Mouse (Mus musculus): ENCODE results near the gene Lrsam1. TPM values are rescaled to one million over a fixed set of nuclear protein-coding genes. Genes with fewer than 3 reads are reported as not detected.
"Not testable (repeated sequence)": the region's sequence is repeated elsewhere in the genome, so short reads cannot be mapped to it uniquely, and the experiment has no call there.

The Lrsam1 gene
- 11.1 and 11.8 TPM in 2 replicates for polyA plus RNA-seq (2016; fragmentation: Nextera tagmentation; extraction: Ambion mirVana)

DNA sequence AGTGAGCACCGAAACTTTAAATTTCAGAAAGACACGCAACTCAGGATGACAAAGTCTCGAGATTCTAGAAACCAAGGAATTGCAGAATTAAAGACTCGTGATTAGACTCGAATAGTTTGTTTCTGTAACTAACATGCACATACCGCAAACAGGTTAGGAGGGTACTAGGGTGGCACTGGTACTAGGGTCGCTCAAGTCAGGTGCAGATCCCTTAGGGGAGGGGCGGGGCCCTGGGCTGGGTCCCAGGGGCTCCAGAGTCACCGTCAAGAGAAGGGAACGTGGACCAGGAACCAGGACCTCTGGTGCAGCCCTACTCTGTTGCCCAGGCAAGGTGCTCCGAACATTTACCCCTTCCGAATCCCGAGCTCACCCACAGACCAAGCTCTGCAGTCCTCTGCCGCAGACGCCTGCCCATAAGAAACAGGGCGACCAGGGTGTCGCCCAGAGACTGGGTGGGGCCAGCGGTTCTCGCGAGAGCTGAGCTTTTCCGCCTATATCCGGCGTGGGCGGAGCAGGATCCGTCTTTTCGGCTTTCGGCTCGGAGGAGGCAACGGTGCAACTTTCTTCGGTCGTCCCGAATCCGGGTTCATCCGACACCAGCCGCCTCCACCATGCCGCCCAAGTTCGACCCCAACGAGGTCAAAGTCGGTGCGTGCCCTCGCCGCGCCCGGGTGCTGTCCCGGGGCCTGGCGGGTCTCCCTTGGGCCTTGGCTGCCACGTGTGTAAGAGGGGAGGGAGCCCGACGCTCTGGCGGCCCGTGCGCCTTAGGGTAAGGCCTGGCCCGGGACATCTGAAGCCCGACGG is at the start of gene Lrsam1, which contains the start of gene Rpl12:
Lrsam1 (minus strand) TSS at position 423 of the 804 bp plus-strand sequence.
Rpl12 (plus strand) TSS at position 368 of the 804 bp plus-strand sequence.
- H3K9ac ChIP-seq, result peak within 1 kb of the TSS; percentile 99
- H3K27me3 ChIP-seq (replicated peaks), result no peaks in the 10 kb centered on the region
- peak within 1 kb of the TSS; percentile 95 for H3K4me3 ChIP-seq
- peak; percentile 93 for ATAC-seq (ENCODE audit: insufficient number of reproducible peaks, low FRiP score)
- peak within 1 kb of the TSS; percentile 84 for H3K27ac ChIP-seq (ENCODE audit: poor library complexity, severe bottlenecking)
- H3K9me3 ChIP-seq (replicated peaks), result no peaks in the 10 kb centered on the region
- peaks cover 42% of the 10 kb centered on the region for H3K36me3 ChIP-seq
- 3% methylated on average over 55 of the region's 55 CpGs for WGBS
- H3K4me1 ChIP-seq (replicated peaks), result peaks cover 28% of the 10 kb centered on the region
- H3K4me2 ChIP-seq, result peak within 1 kb of the TSS; percentile 83

DNA sequence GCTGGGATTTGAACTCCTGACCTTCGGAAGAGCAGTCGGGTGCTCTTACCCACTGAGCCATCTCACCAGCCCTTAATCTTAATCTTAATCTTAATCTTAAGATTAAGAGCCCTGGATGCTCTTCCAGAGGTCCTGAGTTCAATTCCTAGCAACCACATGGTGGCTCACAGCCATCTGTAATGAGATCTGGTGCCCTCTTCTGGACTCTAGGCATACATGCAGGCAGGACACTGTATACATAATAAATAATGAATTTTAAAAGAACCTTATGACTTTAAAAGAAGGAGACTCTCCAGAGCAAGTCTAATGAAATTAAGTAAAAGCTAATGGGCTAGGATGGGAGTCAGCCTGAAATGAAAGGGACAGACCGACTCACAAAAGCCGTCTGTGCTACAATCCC is 47.6 kb upstream of the Lrsam1 start:
- 83% methylated on average over 4 of the region's 4 CpGs for WGBS
- not testable (repeated sequence) for H3K9me3 ChIP-seq (replicated peaks); H3K4me2 ChIP-seq; H3K27me3 ChIP-seq (replicated peaks); ATAC-seq (ENCODE audit: insufficient number of reproducible peaks, low FRiP score); H3K4me3 ChIP-seq; H3K27ac ChIP-seq (ENCODE audit: poor library complexity, severe bottlenecking); H3K4me1 ChIP-seq (replicated peaks); H3K9ac ChIP-seq
- peaks cover 13% of the 10 kb centered on the region; the same call in 1 of the 2 replicates for H3K36me3 ChIP-seq

DNA sequence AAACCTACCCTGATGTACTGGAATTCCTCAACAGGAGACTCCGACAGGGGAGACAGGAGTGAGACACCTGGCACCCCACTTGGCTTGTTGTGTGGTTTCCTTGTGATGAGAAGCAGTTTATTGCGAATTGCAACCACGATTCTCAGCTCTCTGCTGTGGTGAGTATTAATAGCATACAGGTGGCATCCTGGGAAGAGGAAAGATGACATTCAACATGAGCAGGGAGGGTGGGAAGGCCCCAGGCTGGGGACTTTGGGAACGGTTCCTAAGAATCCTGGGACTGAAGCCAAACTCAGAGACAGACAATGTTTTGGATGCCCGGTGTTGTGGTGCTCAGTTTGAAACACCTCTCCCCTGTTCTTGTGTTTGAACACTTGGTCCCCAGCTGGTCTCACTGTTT is 43.6 kb upstream of the Lrsam1 start:
- Histone ChIP-seq H3K27me3 (replicated peaks) (no peaks in the 10 kb centered on the region), H3K4me1 (replicated peaks) (no peaks in the 10 kb centered on the region), H3K4me2 (no peak overlapping the region), H3K27ac (ENCODE audit: poor library complexity, severe bottlenecking) (no peak overlapping the region), H3K4me3 (no peak overlapping the region), H3K9ac (no peak overlapping the region), H3K36me3 (peaks cover 15% of the 10 kb centered on the region; the same call in 1 of the 2 replicates), H3K9me3 (replicated peaks) (no peaks in the 10 kb centered on the region)
- ATAC-seq (ENCODE audit: insufficient number of reproducible peaks, low FRiP score), result no peak
- 72% methylated on average over 5 of the region's 5 CpGs for WGBS

DNA sequence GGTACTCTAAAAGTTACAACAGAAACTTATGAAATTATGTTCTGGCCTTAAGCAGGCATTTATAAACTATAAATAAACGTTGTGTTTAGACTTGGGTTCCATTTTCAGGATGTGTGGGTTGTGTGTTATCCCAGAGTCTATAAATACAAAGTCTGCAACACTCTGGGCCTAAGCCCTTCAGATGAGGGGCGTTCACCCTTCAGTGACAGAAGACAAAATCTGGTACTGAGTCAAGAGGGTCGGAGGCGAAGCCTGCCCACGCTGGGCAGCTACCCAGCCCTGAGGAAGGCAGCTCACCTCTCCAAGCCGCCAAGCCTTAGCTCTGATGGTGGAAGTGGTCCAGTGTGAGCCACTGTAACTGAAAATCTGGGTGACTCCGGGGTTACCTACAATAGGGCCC is 40.7 kb upstream of the Lrsam1 start:
- Histone ChIP-seq H3K27me3 (replicated peaks) (no peaks in the 10 kb centered on the region), H3K4me1 (replicated peaks) (no peaks in the 10 kb centered on the region), H3K36me3 (peaks cover 15% of the 10 kb centered on the region; the same call in 1 of the 2 replicates), H3K27ac (ENCODE audit: poor library complexity, severe bottlenecking) (no peak overlapping the region), H3K4me2 (no peak overlapping the region), H3K4me3 (no peak overlapping the region), H3K9ac (no peak overlapping the region), H3K9me3 (replicated peaks) (no peaks in the 10 kb centered on the region)
- no peak for ATAC-seq (ENCODE audit: insufficient number of reproducible peaks, low FRiP score)
- 83% methylated on average over 7 of the region's 7 CpGs for WGBS

DNA sequence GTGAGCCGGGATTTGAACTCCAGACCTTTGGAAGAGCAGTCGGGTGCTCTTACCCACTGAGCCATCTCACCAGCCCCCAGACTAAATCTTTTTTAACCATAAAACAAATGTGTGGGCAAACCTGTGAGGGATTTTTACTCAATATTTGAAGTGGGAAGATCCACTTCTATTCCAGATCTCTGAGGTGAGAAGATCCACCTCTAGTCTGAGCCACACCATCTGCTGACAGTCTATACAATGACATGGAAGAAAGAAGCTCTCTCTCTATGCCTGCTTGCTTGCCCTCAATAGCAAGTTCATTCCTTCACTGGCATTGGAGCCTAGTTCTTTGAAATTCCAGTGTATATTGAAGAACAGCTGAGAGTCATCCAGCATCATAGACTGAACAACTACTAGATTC is 38.3 kb upstream of the Lrsam1 start:
- no peaks in the 10 kb centered on the region for H3K27me3 ChIP-seq (replicated peaks)
- H3K9me3 ChIP-seq (replicated peaks), result no peaks in the 10 kb centered on the region
- no peaks in the 10 kb centered on the region for H3K4me1 ChIP-seq (replicated peaks)
- no peak overlapping the region for H3K9ac ChIP-seq
- H3K27ac ChIP-seq (ENCODE audit: poor library complexity, severe bottlenecking), result no peak overlapping the region
- 87% methylated on average over 2 of the region's 2 CpGs for WGBS
- H3K4me3 ChIP-seq, result no peak overlapping the region
- no peak for ATAC-seq (ENCODE audit: insufficient number of reproducible peaks, low FRiP score)
- H3K4me2 ChIP-seq, result no peak overlapping the region
- H3K36me3 ChIP-seq, result 0 out of 2 replicates have a peak, but pooled peaks cover 8% of the 10 kb centered on the region

DNA sequence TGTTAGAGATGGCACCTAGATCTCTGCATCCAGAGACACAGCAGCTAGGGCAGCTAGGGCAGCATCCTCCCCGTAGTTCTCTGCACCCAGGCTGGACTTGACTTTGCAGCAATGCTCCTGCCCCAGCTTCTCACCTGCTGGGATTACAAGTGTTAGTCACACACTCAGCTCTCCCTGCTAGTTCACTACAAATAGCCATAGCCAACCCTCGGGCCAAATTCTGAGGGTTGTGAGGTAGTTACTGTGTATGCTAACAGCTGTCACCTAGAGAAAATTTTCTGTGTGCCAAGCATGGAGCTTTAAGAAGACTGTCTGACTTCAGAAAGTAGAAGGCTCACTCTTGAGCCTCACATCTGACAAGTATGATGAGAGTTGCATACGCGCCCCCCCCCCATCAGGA is 36.4 kb upstream of the Lrsam1 start:
- Histone ChIP-seq H3K4me1 (replicated peaks) (no peaks in the 10 kb centered on the region), H3K9me3 (replicated peaks) (no peaks in the 10 kb centered on the region), H3K4me3 (no peak overlapping the region), H3K4me2 (no peak overlapping the region), H3K9ac (no peak overlapping the region), H3K27ac (ENCODE audit: poor library complexity, severe bottlenecking) (no peak overlapping the region), H3K27me3 (replicated peaks) (no peaks in the 10 kb centered on the region), H3K36me3 (0 out of 2 replicates have a peak, but pooled peaks cover 4% of the 10 kb centered on the region)
- WGBS, result 68% methylated on average over 4 of the region's 4 CpGs
- no peak for ATAC-seq (ENCODE audit: insufficient number of reproducible peaks, low FRiP score)

DNA sequence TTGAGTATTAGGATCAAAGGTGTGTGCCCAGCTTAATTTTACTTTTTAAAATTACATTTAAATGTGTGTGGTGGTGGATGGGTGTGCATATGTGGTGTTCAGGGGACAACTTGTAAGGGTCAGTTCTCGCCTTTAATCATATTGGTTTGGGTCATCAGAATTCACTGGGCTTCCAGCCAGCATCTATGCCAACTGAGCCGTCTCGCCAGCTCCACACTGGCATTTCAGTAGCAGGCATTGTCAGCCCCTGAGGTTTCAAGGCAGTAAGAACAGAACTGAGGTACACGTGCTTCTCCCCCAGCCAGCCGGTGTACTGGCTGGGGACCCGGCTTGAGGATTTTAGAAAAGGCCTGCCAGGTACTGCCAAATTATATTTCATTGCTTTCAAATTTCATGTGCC is 35.7 kb upstream of the Lrsam1 start:
- Histone ChIP-seq H3K27ac (ENCODE audit: poor library complexity, severe bottlenecking) (no peak overlapping the region), H3K9ac (no peak overlapping the region), H3K27me3 (replicated peaks) (no peaks in the 10 kb centered on the region), H3K4me1 (replicated peaks) (no peaks in the 10 kb centered on the region), H3K36me3 (no peaks in the 10 kb centered on the region), H3K4me2 (no peak overlapping the region), H3K4me3 (no peak overlapping the region), H3K9me3 (replicated peaks) (no peaks in the 10 kb centered on the region)
- 67% methylated on average over 6 of the region's 6 CpGs for WGBS
- ATAC-seq (ENCODE audit: insufficient number of reproducible peaks, low FRiP score), result no peak

DNA sequence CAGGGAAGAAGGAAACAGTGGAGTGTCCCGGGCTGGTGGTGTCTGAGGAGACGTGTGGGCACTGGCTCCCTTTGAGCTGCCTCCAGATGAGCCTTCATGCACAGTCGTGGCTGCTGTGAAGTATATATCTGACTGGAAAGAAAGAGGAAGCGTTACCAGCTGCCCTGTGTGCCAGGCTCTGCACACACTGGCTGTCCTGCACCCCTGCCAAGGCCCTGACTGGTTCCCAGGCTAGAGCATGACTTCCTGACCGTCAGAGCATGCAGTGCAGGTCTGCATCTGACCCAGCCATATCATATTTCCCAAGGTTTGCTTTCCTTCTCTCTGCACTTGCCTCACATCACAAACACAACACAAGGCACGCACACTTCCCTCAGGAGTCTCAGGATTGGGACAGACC is 30.7 kb upstream of the Lrsam1 start:
- Histone ChIP-seq H3K9ac (no peak overlapping the region), H3K4me3 (no peak overlapping the region), H3K4me2 (no peak overlapping the region), H3K27ac (ENCODE audit: poor library complexity, severe bottlenecking) (no peak overlapping the region), H3K4me1 (replicated peaks) (no peaks in the 10 kb centered on the region), H3K9me3 (replicated peaks) (no peaks in the 10 kb centered on the region), H3K36me3 (no peaks in the 10 kb centered on the region), H3K27me3 (replicated peaks) (no peaks in the 10 kb centered on the region)
- ATAC-seq (ENCODE audit: insufficient number of reproducible peaks, low FRiP score), result no peak
- WGBS, result 66% methylated on average over 6 of the region's 6 CpGs

DNA sequence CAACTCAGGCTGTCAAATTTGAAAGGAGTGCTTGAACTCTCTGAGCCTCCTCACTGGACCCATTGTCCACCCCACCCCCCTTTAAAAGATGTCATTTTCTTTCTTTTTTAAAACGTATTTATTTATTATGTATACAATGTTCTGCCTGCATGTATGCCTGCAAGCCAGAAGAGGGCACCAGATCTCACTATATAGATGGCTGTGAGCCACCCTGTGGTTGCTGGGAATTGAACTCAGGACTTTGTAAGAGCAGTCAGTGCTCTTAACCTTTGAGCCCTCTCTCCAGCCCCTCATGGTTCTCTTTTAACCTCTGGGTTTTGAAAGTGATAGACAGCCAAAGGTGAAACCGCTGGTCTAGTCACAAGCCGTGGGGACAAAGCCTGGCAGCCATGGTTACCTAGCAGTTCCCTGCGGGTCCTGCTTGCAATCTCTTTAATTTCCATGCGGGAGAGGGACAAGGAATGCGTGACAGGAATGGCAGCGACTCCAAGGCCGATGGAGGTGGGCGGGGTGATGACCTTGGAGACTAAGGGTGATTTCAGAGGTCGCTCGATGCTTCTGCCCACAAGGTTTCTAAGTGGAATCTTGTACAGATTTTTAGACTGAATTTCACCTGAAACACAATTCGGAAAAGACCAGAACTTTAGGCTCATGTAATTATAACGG is 28.9 kb upstream of the Lrsam1 start:
- Histone ChIP-seq H3K27me3 (replicated peaks) (no peaks in the 10 kb centered on the region), H3K4me1 (replicated peaks) (no peaks in the 10 kb centered on the region), H3K4me3 (no peak overlapping the region), H3K36me3 (no peaks in the 10 kb centered on the region), H3K9me3 (replicated peaks) (no peaks in the 10 kb centered on the region), H3K9ac (no peak overlapping the region), H3K27ac (ENCODE audit: poor library complexity, severe bottlenecking) (no peak overlapping the region), H3K4me2 (no peak overlapping the region)
- no peak for ATAC-seq (ENCODE audit: insufficient number of reproducible peaks, low FRiP score)
- WGBS, result 51% methylated on average over 13 of the region's 13 CpGs

DNA sequence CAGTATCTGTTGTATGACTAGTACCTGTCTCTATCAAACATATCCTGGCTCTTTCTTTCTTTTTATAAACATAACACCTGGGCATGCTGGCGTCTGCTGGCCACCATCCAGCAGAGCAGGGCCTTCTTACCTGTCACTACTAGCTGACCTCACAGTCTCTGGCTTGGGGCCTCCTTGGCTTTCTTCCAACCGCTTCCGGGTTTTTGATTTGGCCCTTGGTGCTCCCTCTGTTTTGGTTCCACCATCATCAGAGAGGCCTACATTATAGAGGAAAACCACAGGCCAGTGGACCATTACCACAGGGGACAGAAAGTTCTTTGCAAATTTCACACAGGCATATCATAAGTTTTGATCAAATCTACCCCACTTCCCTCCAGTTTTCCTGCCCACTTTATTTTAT is 28.0 kb upstream of the Lrsam1 start:
- no peak for ATAC-seq (ENCODE audit: insufficient number of reproducible peaks, low FRiP score)
- no peak overlapping the region for H3K27ac ChIP-seq (ENCODE audit: poor library complexity, severe bottlenecking)
- no peak overlapping the region for H3K4me2 ChIP-seq
- no peaks in the 10 kb centered on the region for H3K9me3 ChIP-seq (replicated peaks)
- no peaks in the 10 kb centered on the region for H3K27me3 ChIP-seq (replicated peaks)
- H3K4me1 ChIP-seq (replicated peaks), result no peaks in the 10 kb centered on the region
- H3K4me3 ChIP-seq, result no peak overlapping the region
- 74% methylated on average over 3 of the region's 3 CpGs for WGBS
- no peak overlapping the region for H3K9ac ChIP-seq
- no peaks in the 10 kb centered on the region for H3K36me3 ChIP-seq

DNA sequence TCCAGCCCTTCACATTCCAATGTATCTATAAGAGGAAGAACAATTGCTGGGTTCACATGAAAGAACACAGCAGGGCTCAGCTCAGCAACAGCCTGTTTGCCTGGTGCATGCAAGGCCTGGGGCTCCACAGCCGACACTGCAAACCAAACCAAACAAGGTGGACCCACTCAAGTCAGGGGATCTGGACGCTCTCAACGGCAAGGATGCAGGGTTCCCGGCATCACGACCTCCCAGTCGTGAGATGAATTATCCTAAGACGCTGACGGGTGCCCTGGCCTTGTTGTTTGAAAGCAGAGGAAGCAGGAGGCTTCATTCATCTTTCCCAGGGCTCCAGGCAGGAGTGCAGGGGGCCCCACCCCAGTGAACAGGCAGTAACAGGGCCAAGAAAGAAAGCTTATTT is 24.4 kb upstream of the Lrsam1 start:
- ATAC-seq (ENCODE audit: insufficient number of reproducible peaks, low FRiP score), result no peak
- Histone ChIP-seq H3K27me3 (replicated peaks) (no peaks in the 10 kb centered on the region), H3K9ac (no peak overlapping the region), H3K4me1 (replicated peaks) (peaks cover 11% of the 10 kb centered on the region), H3K27ac (ENCODE audit: poor library complexity, severe bottlenecking) (no peak overlapping the region), H3K4me3 (no peak overlapping the region), H3K4me2 (no peak overlapping the region), H3K9me3 (replicated peaks) (no peaks in the 10 kb centered on the region), H3K36me3 (no peaks in the 10 kb centered on the region)
- WGBS, result 72% methylated on average over 8 of the region's 8 CpGs
